Comparison of ENCODE assay signal across 8 mouse cellular contexts in genomic region chr11:99574106-99574505, GRCm38 (mm10). TPM values are rescaled to one million over a fixed set of nuclear protein-coding genes. Genes with fewer than 3 reads are reported as not detected.
DNase-seq lines count a peak whose midpoint lies in the region; ATAC-seq and TF ChIP-seq lines count a peak whose summit lies in the region.

No protein-coding gene starts in this region.

- no peak overlapping the region for H3K4me3 ChIP-seq in kidney, adult 2 months (ENCODE audit: insufficient read depth, low read depth, low read length)
- H3K4me3 ChIP-seq in limb, embryonic 13.5 days = peak overlapping the region; percentile 16; the same call in 1 of the 2 replicates
- no peak overlapping the region for H3K4me3 ChIP-seq in stomach, embryonic 15.5 days (replicated peaks)

- no peak overlapping the region for H3K27ac ChIP-seq in kidney, adult 2 months (ENCODE audit: insufficient read depth, low read depth, low read length)
- no peak overlapping the region for H3K27ac ChIP-seq in limb, embryonic 13.5 days
- H3K27ac ChIP-seq in stomach, embryonic 15.5 days = no peak overlapping the region

- H3K36me3 ChIP-seq in kidney, adult 2 months (ENCODE audit: control insufficient read depth, insufficient read depth, low read length) = no peaks in the 10 kb centered on the region
- H3K36me3 ChIP-seq in limb, embryonic 13.5 days = no peaks in the 10 kb centered on the region
- no peaks in the 10 kb centered on the region for H3K36me3 ChIP-seq in stomach, embryonic 15.5 days

- peak; percentile 49 to 68 for DNase-seq in left cerebral cortex, adult 18-20 months (ENCODE audit: low spot score in 2 of 2)
- DNase-seq in left cerebral cortex, adult 11 months (ENCODE audit: low spot score) = no peak
- peak; percentile 91 for DNase-seq in embryo, embryonic 10.5 days (ENCODE audit: low spot score)
- peak; percentile 59 for DNase-seq in kidney, adult 2 months
- peak; percentile 59 for DNase-seq in naive thymus-derived CD4-positive, alpha-beta T cell, adult 2 months (ENCODE audit: low read depth)

- 2% methylated on average over 7 of the region's 7 CpGs for WGBS in kidney, adult 2 months
- under 1% methylated on average over 7 of the region's 7 CpGs for WGBS in limb, embryonic 13.5 days
- WGBS in stomach, embryonic 15.5 days = 2% methylated on average over 7 of the region's 7 CpGs

- H3K4me2 ChIP-seq in limb, embryonic 13.5 days (replicated peaks) = peak overlapping the region; percentile 49
- peak overlapping the region; percentile 45; the same call in 1 of the 2 replicates for H3K4me2 ChIP-seq in stomach, embryonic 15.5 days

- peak; percentile 79 for ATAC-seq in granulocyte monocyte progenitor cell, adult 5-6 weeks (replicated peaks; ENCODE audit: poor library complexity, severe bottlenecking)
- ATAC-seq in limb, embryonic 13.5 days (ENCODE audit: low FRiP score, low read depth) = 0 out of 2 replicates have a peak, but pooled peaks have one; percentile 44
- no peak for ATAC-seq in stomach, embryonic 15.5 days (ENCODE audit: insufficient read depth, low FRiP score, low read depth)

- no peaks in the 10 kb centered on the region for H3K4me1 ChIP-seq in kidney, adult 2 months (ENCODE audit: control insufficient read depth, insufficient read depth, low read length)
- H3K4me1 ChIP-seq in limb, embryonic 13.5 days = no peaks in the 10 kb centered on the region
- no peaks in the 10 kb centered on the region for H3K4me1 ChIP-seq in stomach, embryonic 15.5 days

- H3K9me3 ChIP-seq in limb, embryonic 13.5 days = no peaks in the 10 kb centered on the region
- no peaks in the 10 kb centered on the region for H3K9me3 ChIP-seq in stomach, embryonic 15.5 days

- peak; percentile 77 for TF ChIP-seq CTCF in kidney, adult 2 months (conservative IDR thresholded peaks at IDR 0.05; ENCODE audit: insufficient read depth, insufficient read length, low read depth, low read length)

- H3K9ac ChIP-seq in limb, embryonic 13.5 days = no peak overlapping the region; the same call in 1 of the 2 replicates
- H3K9ac ChIP-seq in stomach, embryonic 15.5 days = no peak overlapping the region

- H3K27me3 ChIP-seq in kidney, adult 2 months (replicated peaks; ENCODE audit: control insufficient read depth, insufficient read depth, low read length) = no peaks in the 10 kb centered on the region; the same call in 1 of the 2 replicates
- no peaks in the 10 kb centered on the region for H3K27me3 ChIP-seq in limb, embryonic 13.5 days
- no peaks in the 10 kb centered on the region for H3K27me3 ChIP-seq in stomach, embryonic 15.5 days (replicated peaks)

- no peak for TF ChIP-seq POLR2A in kidney, adult 2 months (IDR thresholded peaks at IDR 0.05; ENCODE audit: low read depth, low read length)

RNA-seq across cellular contexts. Expression of gene Krtap1-5, which starts 6.7 kb away (rescaled TPM):
- not detected for total RNA-seq in left cerebral cortex, adult 18-20 months (2021)
- total RNA-seq in granulocyte monocyte progenitor cell, adult 5-6 weeks (2014; fragmentation: Nextera tagmentation) = not detected in 2 replicates
- not detected in 2 replicates for total RNA-seq in granulocyte monocyte progenitor cell, adult 5-6 weeks (2017)
- not detected in 2 replicates for polyA plus RNA-seq in kidney, adult 2 months (2012; rRNA removed)
- not detected in 2 replicates for polyA plus RNA-seq in limb, embryonic 13.5 days (2015; fragmentation: Nextera tagmentation; extraction: Ambion mirVana)
- polyA plus RNA-seq in stomach, embryonic 15.5 days (2015; fragmentation: Nextera tagmentation; extraction: Ambion mirVana) = not detected in 2 replicates

RNA-seq across cellular contexts. Expression of gene Krtap3-1, which starts 7.7 kb away (rescaled TPM):
- total RNA-seq in left cerebral cortex, adult 18-20 months (2021) = not detected
- total RNA-seq in granulocyte monocyte progenitor cell, adult 5-6 weeks (2014; fragmentation: Nextera tagmentation) = not detected in 2 replicates
- not detected in 2 replicates for total RNA-seq in granulocyte monocyte progenitor cell, adult 5-6 weeks (2017)
- polyA plus RNA-seq in kidney, adult 2 months (2012; rRNA removed) = not detected in 2 replicates
- polyA plus RNA-seq in limb, embryonic 13.5 days (2015; fragmentation: Nextera tagmentation; extraction: Ambion mirVana) = not detected in 2 replicates
- not detected in 2 replicates for polyA plus RNA-seq in stomach, embryonic 15.5 days (2015; fragmentation: Nextera tagmentation; extraction: Ambion mirVana)

RNA-seq across cellular contexts. Expression of gene Krtap1-4, which starts 9.3 kb away (rescaled TPM):
- not detected for total RNA-seq in left cerebral cortex, adult 18-20 months (2021)
- total RNA-seq in granulocyte monocyte progenitor cell, adult 5-6 weeks (2014; fragmentation: Nextera tagmentation) = not detected in 2 replicates
- total RNA-seq in granulocyte monocyte progenitor cell, adult 5-6 weeks (2017) = not detected in 2 replicates
- not detected in 2 replicates for polyA plus RNA-seq in kidney, adult 2 months (2012; rRNA removed)
- not detected in 2 replicates for polyA plus RNA-seq in limb, embryonic 13.5 days (2015; fragmentation: Nextera tagmentation; extraction: Ambion mirVana)
- not detected in 2 replicates for polyA plus RNA-seq in stomach, embryonic 15.5 days (2015; fragmentation: Nextera tagmentation; extraction: Ambion mirVana)

RNA-seq across cellular contexts. Expression of gene Gm11939, which starts 14.8 kb away (rescaled TPM):
- not detected for total RNA-seq in left cerebral cortex, adult 18-20 months (2021)
- total RNA-seq in granulocyte monocyte progenitor cell, adult 5-6 weeks (2014; fragmentation: Nextera tagmentation) = not detected in 2 replicates
- not detected in 2 replicates for total RNA-seq in granulocyte monocyte progenitor cell, adult 5-6 weeks (2017)
- polyA plus RNA-seq in kidney, adult 2 months (2012; rRNA removed) = not detected in 2 replicates
- not detected in 2 replicates for polyA plus RNA-seq in limb, embryonic 13.5 days (2015; fragmentation: Nextera tagmentation; extraction: Ambion mirVana)
- polyA plus RNA-seq in stomach, embryonic 15.5 days (2015; fragmentation: Nextera tagmentation; extraction: Ambion mirVana) = not detected in 2 replicates

RNA-seq across cellular contexts. Expression of gene Krtap1-3, which starts 17.0 kb away (rescaled TPM):
- total RNA-seq in left cerebral cortex, adult 18-20 months (2021) = not detected
- not detected in 2 replicates for total RNA-seq in granulocyte monocyte progenitor cell, adult 5-6 weeks (2014; fragmentation: Nextera tagmentation)
- not detected in 2 replicates for total RNA-seq in granulocyte monocyte progenitor cell, adult 5-6 weeks (2017)
- not detected in 2 replicates for polyA plus RNA-seq in kidney, adult 2 months (2012; rRNA removed)
- not detected in 2 replicates for polyA plus RNA-seq in limb, embryonic 13.5 days (2015; fragmentation: Nextera tagmentation; extraction: Ambion mirVana)
- polyA plus RNA-seq in stomach, embryonic 15.5 days (2015; fragmentation: Nextera tagmentation; extraction: Ambion mirVana) = not detected in 2 replicates
